Mouse (Mus musculus) granulocyte monocyte progenitor cell, adult 5-6 weeks (primary cell): ENCODE results near the gene Vmn1r209. TPM values are rescaled to one million over a fixed set of nuclear protein-coding genes. Genes with fewer than 3 reads are reported as not detected.
"Not testable (repeated sequence)": the region's sequence is repeated elsewhere in the genome, so short reads cannot be mapped to it uniquely, and the experiment has no call there.

Source experiments
- ATAC-seq: replicated peaks from 2 replicates; pipeline ENCODE4 v1.8.0; 2016; ENCODE audit warnings: mild to moderate bottlenecking, moderate TSS enrichment, inconsistent platforms; ENCODE audit not compliant: poor library complexity, severe bottlenecking
- total RNA-seq, 2 experiments: library from RNA; stranded (forward) in 1 of 2; stranded (reverse) in 1 of 2; fragments of 200-712, 200-1000 nt in 1 of 2; fragments of >200 nt in 1 of 2; fragmentation: Nextera tagmentation in 1 of 2; gene quantifications; 2 replicates each; pipeline ENCODE4 v1.2.3; 2014 to 2017

Gene Vmn1r209
- total RNA-seq (2014; fragmentation: Nextera tagmentation) (not detected in 2 replicates), total RNA-seq (2017) (not detected in 2 replicates)

- ATAC-seq = not testable (repeated sequence)
Measured at GRCm38 (mm10) chr13:22809582-22809981, at the start of gene Vmn1r209. Gene Vmn1r209 (minus strand): TSS chr13:22809682.

- ATAC-seq = no peak
Measured at GRCm38 (mm10) chr13:22857461-22857860, 48.0 kb upstream of the Vmn1r209 start, which contains the start of gene Vmn1r211. Gene Vmn1r211 (minus strand): TSS chr13:22857561.

- no peak for ATAC-seq
Measured at GRCm38 (mm10) chr13:22854760-22855159, 45.3 kb upstream of the Vmn1r209 start.

GRCm38 (mm10) chr13:22846798-22847197 is 37.3 kb upstream of the Vmn1r209 start:
- ATAC-seq = no peak

- not testable (repeated sequence) for ATAC-seq
Measured at GRCm38 (mm10) chr13:22844304-22844703, 34.8 kb upstream of the Vmn1r209 start.

- no peak for ATAC-seq
Measured at GRCm38 (mm10) chr13:22831248-22831647, 21.8 kb upstream of the Vmn1r209 start, which contains the start of gene Vmn1r210. Gene Vmn1r210 (minus strand): TSS chr13:22831348.

GRCm38 (mm10) chr13:22829395-22829794 is 19.9 kb upstream of the Vmn1r209 start:
- not testable (repeated sequence) for ATAC-seq

- ATAC-seq = not testable (repeated sequence)
Measured at GRCm38 (mm10) chr13:22821601-22822000, 12.1 kb upstream of the Vmn1r209 start.

GRCm38 (mm10) chr13:22788096-22788495 is 21.4 kb downstream of the Vmn1r209 start:
- not testable (repeated sequence) for ATAC-seq

- not testable (repeated sequence) for ATAC-seq
Measured at GRCm38 (mm10) chr13:22784159-22784558, 25.3 kb downstream of the Vmn1r209 start.

GRCm38 (mm10) chr13:22777300-22777699 is 32.2 kb downstream of the Vmn1r209 start, which contains the start of gene Vmn1r208:
Gene Vmn1r208 (minus strand): TSS chr13:22777400.
- not testable (repeated sequence) for ATAC-seq

GRCm38 (mm10) chr13:22771592-22771991 is 37.9 kb downstream of the Vmn1r209 start:
- not testable (repeated sequence) for ATAC-seq

Other genes starting within 250 kb of the Vmn1r209 start
- gene Vmn1r205, start 216.7 kb downstream of the Vmn1r209 start, total RNA-seq (2014; fragmentation: Nextera tagmentation) = not detected in 2 replicates
- gene Vmn1r205, start 216.7 kb downstream of the Vmn1r209 start, total RNA-seq (2017) = not detected in 2 replicates
- not detected in 2 replicates for gene Vmn1r206, start 185.4 kb downstream of the Vmn1r209 start, total RNA-seq (2014; fragmentation: Nextera tagmentation)
- gene Vmn1r206, start 185.4 kb downstream of the Vmn1r209 start, total RNA-seq (2017) = not detected in 2 replicates
- gene Vmn1r207-ps, start 80.1 kb downstream of the Vmn1r209 start, total RNA-seq (2014; fragmentation: Nextera tagmentation) = not detected in 2 replicates
- gene Vmn1r207-ps, start 80.1 kb downstream of the Vmn1r209 start, total RNA-seq (2017) = not detected in 2 replicates
- not detected in 2 replicates for gene Vmn1r208, start 32.3 kb downstream of the Vmn1r209 start, total RNA-seq (2014; fragmentation: Nextera tagmentation)
- gene Vmn1r208, start 32.3 kb downstream of the Vmn1r209 start, total RNA-seq (2017) = not detected in 2 replicates
- gene Vmn1r210, start 21.7 kb upstream of the Vmn1r209 start, total RNA-seq (2014; fragmentation: Nextera tagmentation) = not detected in 2 replicates
- not detected in 2 replicates for gene Vmn1r210, start 21.7 kb upstream of the Vmn1r209 start, total RNA-seq (2017)
- gene Vmn1r211, start 47.9 kb upstream of the Vmn1r209 start, total RNA-seq (2014; fragmentation: Nextera tagmentation) = not detected in 2 replicates
- gene Vmn1r211, start 47.9 kb upstream of the Vmn1r209 start, total RNA-seq (2017) = not detected in 2 replicates
- gene Vmn1r212, start 74.5 kb upstream of the Vmn1r209 start, total RNA-seq (2014; fragmentation: Nextera tagmentation) = not detected in 2 replicates
- gene Vmn1r212, start 74.5 kb upstream of the Vmn1r209 start, total RNA-seq (2017) = not detected in 2 replicates
- gene Vmn1r213, start 198.0 kb upstream of the Vmn1r209 start, total RNA-seq (2014; fragmentation: Nextera tagmentation) = not detected in 2 replicates
- gene Vmn1r213, start 198.0 kb upstream of the Vmn1r209 start, total RNA-seq (2017) = not detected in 2 replicates
- gene Vmn1r214, start 220.7 kb upstream of the Vmn1r209 start, total RNA-seq (2014; fragmentation: Nextera tagmentation) = not detected in 2 replicates
- gene Vmn1r214, start 220.7 kb upstream of the Vmn1r209 start, total RNA-seq (2017) = not detected in 2 replicates